Mouse (Mus musculus): ENCODE data around the gene Ccr9. TPM values are rescaled to one million over a fixed set of nuclear protein-coding genes. Genes with fewer than 3 reads are reported as not detected.

Ccr9 gene
- total and polyA plus RNA-seq, 3 experiments: 0.04 to 0.09 TPM; not detected in 1

DNA sequence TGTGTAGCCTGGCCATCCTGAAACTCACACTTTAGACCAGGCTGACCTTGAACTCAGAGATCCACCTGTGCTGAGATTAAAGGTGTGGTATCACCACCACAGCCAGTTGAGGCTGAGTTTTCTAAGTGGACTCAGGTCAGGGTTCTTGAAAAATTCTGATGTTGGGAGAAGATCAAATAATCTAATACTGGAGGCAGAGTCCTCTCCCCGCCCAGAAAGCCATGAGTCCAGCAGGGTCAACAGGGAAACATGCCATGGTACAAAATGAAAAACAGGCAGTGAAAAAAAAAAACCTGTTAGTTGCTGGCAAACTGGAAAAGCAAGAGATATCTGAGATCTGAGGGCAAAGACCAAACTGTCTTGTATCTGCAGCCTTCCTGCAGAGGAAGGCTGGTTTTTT, 38.1 kb upstream of the Ccr9 start:
- dilution Hi-C loops (cut with MboI; ENCODE audit: extremely low pct_ligation_motif_present, extremely low pct_unique_long_range_greater_than_20kb, low sequenced_read_pairs): no loop called here
- H3K4me2 ChIP-seq (ENCODE audit: insufficient read depth, low read depth, poor library complexity, severe bottlenecking): no peak overlapping the region
- TF ChIP-seq ETS1 (conservative IDR thresholded peaks at IDR 0.05; ENCODE audit: low read depth, low read length) (no peak), CHD2 (IDR thresholded peaks at IDR 0.05; ENCODE audit: low read length) (no peak), TCF12 (IDR thresholded peaks at IDR 0.05; ENCODE audit: low read depth, low read length) (no peak), CHD1 (IDR thresholded peaks at IDR 0.05; ENCODE audit: low read depth, low read length) (no peak), MAZ (IDR thresholded peaks at IDR 0.05; ENCODE audit: low read depth, low read length) (no peak), UBTF (IDR thresholded peaks at IDR 0.05; ENCODE audit: low read depth, low read length) (no peak)
- in situ Hi-C loops (cut with MboI; ENCODE audit: low pct_ligation_motif_present, low pct_unique_long_range_greater_than_20kb, low sequenced_read_pairs): no loop called here
- H3K9me3 ChIP-seq (replicated peaks; ENCODE audit: low read length): peaks cover 2% of the 10 kb centered on the region
- no peaks in the 10 kb centered on the region for H3K79me2 ChIP-seq (replicated peaks; ENCODE audit: control insufficient read depth, extremely low read depth, insufficient read depth, poor library complexity, severe bottlenecking)
- no peak overlapping the region for H3K27ac ChIP-seq (ENCODE audit: insufficient read depth, low read depth)
- no peak for DNase-seq (ENCODE audit: extremely low read depth)
- no peaks in the 10 kb centered on the region for H3K27me3 ChIP-seq (replicated peaks)
- H3K9ac ChIP-seq (ENCODE audit: insufficient read depth, low read depth): no peak overlapping the region
- H3K4me3 ChIP-seq (replicated peaks in 1 of 3; ENCODE audit: low read depth in 2 of 3, low read length in 2 of 3, poor library complexity in 1 of 3): no peak overlapping the region
- peaks cover 0 to 14% of the 10 kb centered on the region in 2 experiments; a peak in 2 of 4 replicates for H3K4me1 ChIP-seq (ENCODE audit: control insufficient read depth in 1 of 2, insufficient read depth in 2 of 2)
- H3K36me3 ChIP-seq (replicated peaks in 1 of 2; ENCODE audit: control insufficient read depth in 1 of 2, insufficient read depth in 1 of 2, low read length in 1 of 2): no peaks in the 10 kb centered on the region

DNA sequence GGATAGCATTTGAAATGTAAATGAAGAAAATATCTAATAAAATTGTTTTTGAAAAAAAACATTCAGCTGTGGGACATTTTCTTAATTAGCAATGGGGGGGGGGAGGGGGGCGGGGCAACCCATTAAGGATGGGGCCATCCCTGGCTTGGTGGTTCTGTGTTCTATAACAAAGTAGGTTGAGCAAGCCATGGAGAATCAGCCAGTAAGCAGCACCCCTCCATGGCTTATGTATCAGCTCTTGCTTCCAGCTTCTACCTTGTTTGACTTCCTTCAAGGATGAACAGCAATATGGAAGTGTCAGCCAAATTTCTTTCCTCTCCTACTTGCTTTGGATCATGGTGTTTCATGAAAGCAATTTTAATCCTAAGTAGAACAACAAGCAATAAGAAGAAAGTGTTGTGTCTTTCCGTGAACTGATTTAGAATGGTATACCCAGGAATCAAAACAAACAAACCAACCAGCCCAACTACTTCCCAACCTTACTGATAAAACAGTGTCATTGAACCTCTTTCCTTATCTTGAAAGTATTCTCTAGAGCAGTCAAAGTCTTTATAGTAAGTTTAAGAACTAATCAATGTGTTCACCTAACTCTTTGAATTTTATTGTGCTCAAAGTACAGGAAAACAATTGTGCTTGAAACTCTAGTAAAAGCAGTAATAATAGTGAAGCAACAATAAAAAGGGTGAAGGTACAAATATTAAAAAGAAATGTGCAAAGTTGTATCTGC, 28.3 kb upstream of the Ccr9 start:
- Histone ChIP-seq H3K9me3 (replicated peaks; ENCODE audit: low read length) (no peaks in the 10 kb centered on the region), H3K4me1 (ENCODE audit: control insufficient read depth in 1 of 2, insufficient read depth in 2 of 2) (no peaks in the 10 kb centered on the region), H3K27ac (ENCODE audit: insufficient read depth, low read depth) (no peak overlapping the region), H3K9ac (ENCODE audit: insufficient read depth, low read depth) (no peak overlapping the region), H3K27me3 (replicated peaks) (no peaks in the 10 kb centered on the region), H3K4me3 (replicated peaks in 1 of 3; ENCODE audit: low read depth in 2 of 3, low read length in 2 of 3, poor library complexity in 1 of 3) (no peak overlapping the region), H3K79me2 (replicated peaks; ENCODE audit: control insufficient read depth, extremely low read depth, insufficient read depth, poor library complexity, severe bottlenecking) (no peaks in the 10 kb centered on the region; the same call in 1 of the 2 replicates), H3K4me2 (ENCODE audit: insufficient read depth, low read depth, poor library complexity, severe bottlenecking) (no peak overlapping the region), H3K36me3 (replicated peaks in 1 of 2; ENCODE audit: control insufficient read depth in 1 of 2, insufficient read depth in 1 of 2, low read length in 1 of 2) (no peaks in the 10 kb centered on the region)
- in situ Hi-C loops (cut with MboI; ENCODE audit: low pct_ligation_motif_present, low pct_unique_long_range_greater_than_20kb, low sequenced_read_pairs) (no loop called here), dilution Hi-C loops (cut with MboI; ENCODE audit: extremely low pct_ligation_motif_present, extremely low pct_unique_long_range_greater_than_20kb, low sequenced_read_pairs) (no loop called here)
- no peak for TF ChIP-seq BHLHE40 (IDR thresholded peaks at IDR 0.05; ENCODE audit: low read depth, low read length)
- no peak for TF ChIP-seq MXI1 (IDR thresholded peaks at IDR 0.05; ENCODE audit: low read depth, low read length)
- no peak for TF ChIP-seq GABPA (IDR thresholded peaks at IDR 0.05; ENCODE audit: insufficient replicate concordance, low read depth, low read length)
- TF ChIP-seq RAD21 (IDR thresholded peaks at IDR 0.05; ENCODE audit: low read depth, low read length): no peak
- TF ChIP-seq SMC3 (IDR thresholded peaks at IDR 0.05; ENCODE audit: low read depth, low read length): no peak
- TF ChIP-seq E2F4 (IDR thresholded peaks at IDR 0.05; ENCODE audit: insufficient replicate concordance, low read depth, low read length): no peak
- no peak for TF ChIP-seq MYC (IDR thresholded peaks at IDR 0.05; ENCODE audit: low read depth, low read length)
- no peak for TF ChIP-seq MEF2A (IDR thresholded peaks at IDR 0.05; ENCODE audit: borderline replicate concordance, low read depth, low read length)
- no peak for TF ChIP-seq NRF1 (IDR thresholded peaks at IDR 0.05; ENCODE audit: low read depth, low read length)
- no peak for TF ChIP-seq CTCF (conservative IDR thresholded peaks at IDR 0.05 in 1 of 2, IDR thresholded peaks at IDR 0.05 in 1 of 2; ENCODE audit: low read depth in 2 of 2, low read length in 2 of 2)
- TF ChIP-seq ZC3H11A (IDR thresholded peaks at IDR 0.05; ENCODE audit: low read depth, low read length): no peak
- no peak for TF ChIP-seq KAT2A (IDR thresholded peaks at IDR 0.05; ENCODE audit: insufficient replicate concordance, low read length)
- no peak for TF ChIP-seq EP300 (IDR thresholded peaks at IDR 0.05; ENCODE audit: low read length)
- TF ChIP-seq HCFC1 (IDR thresholded peaks at IDR 0.05; ENCODE audit: low read depth, low read length): no peak
- DNase-seq (ENCODE audit: extremely low read depth): no peak
